Mouse (Mus musculus): ENCODE data around the gene Efna4.

DNA sequence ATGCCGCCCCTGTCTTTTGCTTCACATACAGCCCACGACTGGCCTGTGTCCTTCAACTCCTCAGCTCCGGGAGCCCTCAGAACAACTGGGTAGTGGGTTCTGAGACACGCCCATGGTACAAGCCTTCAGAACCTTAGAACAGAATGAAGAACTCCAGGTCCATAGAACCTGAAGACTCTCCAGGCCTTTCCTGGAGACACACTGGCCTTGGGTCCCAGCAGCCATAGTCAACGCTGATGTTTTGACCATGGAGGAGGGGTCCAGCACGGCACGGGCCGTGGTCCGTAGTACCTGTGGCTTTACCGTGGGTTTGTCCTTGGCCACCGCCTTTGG, 27.3 kb upstream of the Efna4 start, which contains the start of gene Dcst1:
- TF ChIP-seq CTCF (IDR thresholded peaks at IDR 0.05; ENCODE audit: extremely low read depth, insufficient read depth, low read length), result no peak
- no peak for TF ChIP-seq POLR2A (IDR thresholded peaks at IDR 0.05; ENCODE audit: extremely low read depth, insufficient read depth, low read length)

Measured in cortical plate, adult 2 months (tissue).